Comparison of ENCODE assay signal across 20 mouse cellular contexts in the genomic region with DNA sequence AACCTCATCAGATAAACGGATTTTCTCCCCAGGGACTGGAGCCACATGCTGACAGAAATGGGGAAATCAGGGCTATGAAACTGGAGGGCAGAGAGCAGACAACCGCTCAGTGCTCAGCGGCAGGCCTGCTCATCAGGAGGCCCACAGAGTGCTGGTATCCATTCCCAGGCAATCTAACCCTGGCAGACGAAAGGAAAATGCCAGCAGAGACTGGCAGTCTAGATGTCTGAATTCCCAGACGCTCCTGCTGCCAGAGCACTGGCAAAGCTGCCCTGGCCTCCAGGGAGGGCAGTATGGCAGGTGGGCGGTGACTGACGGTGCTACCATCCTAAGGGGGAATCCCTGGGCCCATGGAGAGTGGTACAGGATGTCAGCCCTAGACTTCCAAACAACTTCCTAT.
A peak's percentile ranks its signal among the peaks of the same experiment; 100 is the strongest.
DNase-seq lines count a peak whose midpoint lies in the region; ATAC-seq and TF ChIP-seq lines count a peak whose summit lies in the region.
"Had no signal": no experiment of that assay in that cellular context is flagged by ENCODE, and none has a peak within 500 bp of the region (broad histone marks: within the 10 kb centered on the region; RNA-seq: fewer than 3 reads in every experiment).

No protein-coding gene starts in this region.

- 24% methylated on average over 7 of the region's 7 CpGs for WGBS in midbrain, embryonic 16.5 days
- 30% methylated on average over 7 of the region's 7 CpGs for WGBS in midbrain, embryonic 11.5 days
- 47% methylated on average over 7 of the region's 7 CpGs for WGBS in kidney, embryonic 15.5 days

- no peaks in the 10 kb centered on the region; the same call in 1 of the 2 replicates for H3K9me3 ChIP-seq in midbrain, embryonic 16.5 days (replicated peaks; ENCODE audit: control insufficient read depth, low read length, poor library complexity, severe bottlenecking)
- H3K9me3 ChIP-seq in midbrain, embryonic 11.5 days (ENCODE audit: control insufficient read depth, low read length), result peaks cover 3% of the 10 kb centered on the region; the same call in 1 of the 2 replicates
- no peaks in the 10 kb centered on the region for H3K9me3 ChIP-seq in kidney, embryonic 15.5 days (replicated peaks)
- H3K9me3 ChIP-seq: embryonic facial prominence, embryonic 10.5 days had no signal

- intact Hi-C loops in gastrocnemius, adult 2 months (cut with DNase I), result no loop called here
- intact Hi-C loops in gastrocnemius, postnatal 36 days (cut with DNase I), result no loop called here

- peak; percentile 64; the same call in 1 of the 2 replicates for ATAC-seq in cerebellum, adult (ENCODE audit: insufficient number of reproducible peaks, low FRiP score, low TSS enrichment)
- ATAC-seq in midbrain, embryonic 16.5 days, result no peak
- no peak for ATAC-seq in midbrain, embryonic 11.5 days (ENCODE audit: low FRiP score)
- no peak for ATAC-seq in kidney, embryonic 15.5 days (replicated peaks; ENCODE audit: low FRiP score)
- ATAC-seq: activated CD4-positive, CD25-positive, alpha-beta regulatory T cell, adult 4 months; lung, postnatal 0 days had no signal

- no peak for TF ChIP-seq CTCF in gastrocnemius, adult 2 months (IDR thresholded peaks at IDR 0.05)

- H3K4me3 ChIP-seq in gastrocnemius, adult 2 months, result no peak overlapping the region
- no peak overlapping the region for H3K4me3 ChIP-seq in midbrain, embryonic 16.5 days (ENCODE audit: low read depth, low read length)
- H3K4me3 ChIP-seq in midbrain, embryonic 11.5 days (ENCODE audit: low read depth, low read length), result no peak overlapping the region
- H3K4me3 ChIP-seq in kidney, embryonic 15.5 days (replicated peaks), result no peak overlapping the region
- H3K4me3 ChIP-seq: embryonic facial prominence, embryonic 10.5 days; layer of hippocampus, adult 2 months had no signal

- peaks cover 2% of the 10 kb centered on the region; the same call in 1 of the 2 replicates for H3K4me1 ChIP-seq in midbrain, embryonic 16.5 days (ENCODE audit: control insufficient read depth, insufficient read depth, low read length)
- peaks cover 2% of the 10 kb centered on the region; the same call in 1 of the 2 replicates for H3K4me1 ChIP-seq in midbrain, embryonic 11.5 days (ENCODE audit: control insufficient read depth, insufficient read depth, low read length)
- no peaks in the 10 kb centered on the region for H3K4me1 ChIP-seq in kidney, embryonic 15.5 days

- no peak overlapping the region for H3K4me2 ChIP-seq in midbrain, embryonic 16.5 days (ENCODE audit: low read length)
- H3K4me2 ChIP-seq in midbrain, embryonic 11.5 days, result no peak overlapping the region
- no peak overlapping the region for H3K4me2 ChIP-seq in kidney, embryonic 15.5 days

- no peak overlapping the region for H3K27ac ChIP-seq in gastrocnemius, adult 2 months
- peak overlapping the region; percentile 12 for H3K27ac ChIP-seq in midbrain, embryonic 16.5 days (ENCODE audit: low read length)
- no peak overlapping the region for H3K27ac ChIP-seq in midbrain, embryonic 11.5 days (ENCODE audit: low read depth, low read length)
- no peak overlapping the region for H3K27ac ChIP-seq in kidney, embryonic 15.5 days
- H3K27ac ChIP-seq: embryonic facial prominence, embryonic 10.5 days; layer of hippocampus, adult 2 months; stomach, postnatal 0 days had no signal

- no peak overlapping the region for H3K9ac ChIP-seq in midbrain, embryonic 16.5 days (ENCODE audit: low read depth, low read length)
- no peak overlapping the region for H3K9ac ChIP-seq in midbrain, embryonic 11.5 days (ENCODE audit: low read length)
- no peak overlapping the region for H3K9ac ChIP-seq in kidney, embryonic 15.5 days

- no peak for DNase-seq in cerebellum, adult 11 months
- peak; percentile 44 for DNase-seq in gastrocnemius, adult 2 months
- DNase-seq in gastrocnemius, postnatal 36 days, result no peak
- no peak for DNase-seq in midbrain, embryonic 11.5 days (ENCODE audit: low spot score, missing footprints)
- DNase-seq in left cerebral cortex, adult 9 months (ENCODE audit: low spot score in 2 of 2), result no peak
- DNase-seq: adrenal gland, postnatal 10 days; gastrocnemius, postnatal 10 days; kidney, adult 2 months; kidney, postnatal 14 days; left cerebral cortex, postnatal 4 days; liver; right cerebral cortex, postnatal 4 days had no signal

- no peaks in the 10 kb centered on the region for H3K27me3 ChIP-seq in midbrain, embryonic 16.5 days (ENCODE audit: control insufficient read depth, insufficient read depth, low read depth, low read length)
- no peaks in the 10 kb centered on the region for H3K27me3 ChIP-seq in midbrain, embryonic 11.5 days (ENCODE audit: control insufficient read depth, insufficient read depth, low read length)
- H3K27me3 ChIP-seq in kidney, embryonic 15.5 days, result no peaks in the 10 kb centered on the region

- H3K36me3 ChIP-seq in midbrain, embryonic 16.5 days (ENCODE audit: control insufficient read depth, insufficient read depth, low read length), result peaks cover 3% of the 10 kb centered on the region; the same call in 1 of the 2 replicates
- no peaks in the 10 kb centered on the region for H3K36me3 ChIP-seq in midbrain, embryonic 11.5 days (ENCODE audit: control insufficient read depth, insufficient read depth, low read length)
- no peaks in the 10 kb centered on the region for H3K36me3 ChIP-seq in kidney, embryonic 15.5 days
- H3K36me3 ChIP-seq: embryonic facial prominence, embryonic 10.5 days had no signal
